8 mouse cellular contexts compared by ENCODE assay signal in the genomic region with DNA sequence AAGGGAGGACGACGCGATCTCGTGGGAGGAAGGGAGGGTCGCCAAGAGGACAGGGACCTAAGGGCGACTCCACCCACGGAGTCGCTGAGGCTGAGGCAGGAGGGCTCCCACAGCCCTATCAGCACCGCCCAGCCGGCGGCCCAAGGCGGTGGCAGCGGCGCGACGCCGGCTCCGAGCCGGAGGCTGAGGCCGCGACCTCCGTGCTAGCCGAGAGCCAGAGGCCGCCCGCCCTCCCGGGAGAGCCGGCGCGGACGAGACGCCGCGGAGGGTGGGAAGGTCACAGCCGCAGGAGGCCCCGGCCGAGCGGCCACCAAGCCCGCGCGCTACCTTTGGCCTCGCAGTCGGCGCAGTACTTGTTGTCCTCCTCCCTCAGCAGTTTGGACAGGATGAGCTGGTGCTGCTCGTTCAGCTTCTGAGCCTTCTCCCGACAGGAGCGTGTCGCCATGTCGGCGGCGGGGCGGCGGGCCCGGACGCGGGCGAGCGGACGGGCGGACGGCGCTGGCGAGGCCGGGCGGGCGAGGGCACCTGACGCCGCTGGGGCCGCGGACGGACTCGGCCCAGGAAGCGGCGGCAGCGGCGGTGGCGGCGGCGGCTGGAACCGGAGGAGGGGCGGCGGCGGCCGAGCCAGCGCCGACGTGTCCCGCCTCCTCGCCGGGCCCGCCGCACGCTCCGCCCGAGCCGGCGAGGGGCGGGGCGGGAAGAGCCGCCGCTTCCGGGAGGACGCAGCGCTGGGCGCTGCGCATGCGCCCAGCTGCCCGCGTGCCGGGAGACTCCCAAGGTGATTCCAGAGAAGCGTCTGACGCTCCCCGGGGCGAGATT. TPM values are rescaled to one million over a fixed set of nuclear protein-coding genes. Genes with fewer than 3 reads are reported as not detected.
A peak's percentile ranks its signal among the peaks of the same experiment; 100 is the strongest.
DNase-seq lines count a peak whose midpoint lies in the region; ATAC-seq and TF ChIP-seq lines count a peak whose summit lies in the region.

Gene Smap1, minus strand, starts transcription at position 607 of the 819 bp plus-strand sequence.

- H3K9ac ChIP-seq in MEL (ENCODE audit: control insufficient read depth, low read depth, low read length, poor library complexity, severe bottlenecking), result peak within 1 kb of the TSS; percentile 98
- peak within 1 kb of the TSS; percentile 97 for H3K9ac ChIP-seq in lung, embryonic 15.5 days

- under 1% methylated on average over 82 of the region's 113 CpGs for WGBS in lung, embryonic 15.5 days
- 4% methylated on average over 113 of the region's 113 CpGs for WGBS in olfactory bulb, adult 2 months

- DNase-seq in MEL (ENCODE audit: low read depth, low spot score), result peak; percentile 84
- DNase-seq in cerebellum, adult 9-10 months, result peak; percentile 80
- DNase-seq in layer of hippocampus, adult 8-10 months (ENCODE audit: low spot score in 2 of 2), result peak; percentile 51 to 62
- peak; percentile 50 to 58 for DNase-seq in thymus, adult 18-20 months

- no peaks in the 10 kb centered on the region for H3K9me3 ChIP-seq in MEL (replicated peaks; ENCODE audit: insufficient read depth, low read length)
- H3K9me3 ChIP-seq in lung, embryonic 15.5 days, result peaks cover 4% of the 10 kb centered on the region

- H3K27me3 ChIP-seq in MEL (ENCODE audit: control insufficient read depth in 1 of 2, insufficient read depth in 2 of 2, low read length in 2 of 2), result no peaks in the 10 kb centered on the region
- H3K27me3 ChIP-seq in lung, embryonic 15.5 days, result no peaks in the 10 kb centered on the region

- peak within 1 kb of the TSS; percentile 92 for H3K27ac ChIP-seq in MEL (ENCODE audit: control insufficient read depth, low read depth, low read length)
- H3K27ac ChIP-seq in lung, embryonic 15.5 days, result peak within 1 kb of the TSS; percentile 95
- peak within 1 kb of the TSS; percentile 79 for H3K27ac ChIP-seq in olfactory bulb, adult 2 months (ENCODE audit: insufficient read depth, low read depth, low read length)

- no peak for TF ChIP-seq RAD21 in MEL (IDR thresholded peaks at IDR 0.05; ENCODE audit: low read depth, low read length)

- H3K4me2 ChIP-seq in lung, embryonic 15.5 days, result peak within 1 kb of the TSS; percentile 63

- peaks cover 34% of the 10 kb centered on the region for H3K79me2 ChIP-seq in MEL (ENCODE audit: control insufficient read depth, insufficient read depth, low read length, poor library complexity)

- peak; percentile 91 for ATAC-seq in frontal cortex, adult (ENCODE audit: low TSS enrichment)
- ATAC-seq in hematopoietic stem cell, adult 5-6 weeks (replicated peaks in 1 of 2; ENCODE audit: insufficient read depth in 1 of 2, low FRiP score in 2 of 2, low TSS enrichment in 1 of 2, low read depth in 1 of 2, poor library complexity in 2 of 2, severe bottlenecking in 2 of 2), result peak; percentile 58 to 79
- ATAC-seq in lung, embryonic 15.5 days (ENCODE audit: borderline replicate concordance, extremely low read depth, low FRiP score, low TSS enrichment), result peak; percentile 95

- H3K4me3 ChIP-seq in MEL (ENCODE audit: control insufficient read depth in 1 of 2, insufficient read depth in 1 of 2, low read depth in 2 of 2, low read length in 2 of 2), result peak within 1 kb of the TSS; percentile 64 to 93
- peak within 1 kb of the TSS; percentile 98 for H3K4me3 ChIP-seq in lung, embryonic 15.5 days
- peak within 1 kb of the TSS; percentile 88 for H3K4me3 ChIP-seq in olfactory bulb, adult 2 months (ENCODE audit: insufficient read depth, low read depth, low read length)

- H3K4me1 ChIP-seq in MEL (ENCODE audit: control insufficient read depth in 1 of 2, insufficient read depth in 2 of 2, low read length in 2 of 2), result peaks cover 7 to 26% of the 10 kb centered on the region in 2 experiments
- H3K4me1 ChIP-seq in lung, embryonic 15.5 days, result peaks cover 9% of the 10 kb centered on the region
- H3K4me1 ChIP-seq in olfactory bulb, adult 2 months (ENCODE audit: control insufficient read depth, insufficient read depth, low read length), result no peaks in the 10 kb centered on the region

- TF ChIP-seq CTCF in MEL (IDR thresholded peaks at IDR 0.05 in 2 of 3, conservative IDR thresholded peaks at IDR 0.05 in 1 of 3; ENCODE audit: control insufficient read depth in 1 of 3, insufficient read depth in 1 of 3, low read depth in 2 of 3, low read length in 3 of 3, poor library complexity in 1 of 3, severe bottlenecking in 1 of 3), result no peak
- TF ChIP-seq CTCF in olfactory bulb, adult 2 months (IDR thresholded peaks at IDR 0.05; ENCODE audit: insufficient read depth, low read depth, low read length), result no peak

- peaks cover 0 to 45% of the 10 kb centered on the region in 2 experiments; a peak in 2 of 4 replicates for H3K36me3 ChIP-seq in MEL (ENCODE audit: control insufficient read depth in 1 of 2, insufficient read depth in 2 of 2, low read length in 2 of 2)
- no peaks in the 10 kb centered on the region for H3K36me3 ChIP-seq in lung, embryonic 15.5 days

- TF ChIP-seq POLR2A in MEL (IDR thresholded peaks at IDR 0.05; ENCODE audit: control insufficient read depth in 1 of 2, insufficient read depth in 1 of 2, low read depth in 1 of 2, low read length in 2 of 2, poor library complexity in 1 of 2), result peak; percentile 47 to 79; a peak in 3 of 4 replicates
- peak; percentile 71 for TF ChIP-seq POLR2A in olfactory bulb, adult 2 months (IDR thresholded peaks at IDR 0.05; ENCODE audit: insufficient read depth, low read depth, low read length)

- no peak for TF ChIP-seq EP300 in MEL (IDR thresholded peaks at IDR 0.05; ENCODE audit: low read depth in 1 of 2, low read length in 2 of 2)

TF ChIP-seq in MEL, 35 proteins besides CTCF, POLR2A, EP300 and RAD21:
- TF ChIP-seq SIN3A (IDR thresholded peaks at IDR 0.05; ENCODE audit: low read length) (no peak), NELFE (IDR thresholded peaks at IDR 0.05; ENCODE audit: low read depth, low read length) (peak; percentile 73), NRF1 (IDR thresholded peaks at IDR 0.05; ENCODE audit: insufficient read depth, low read depth, low read length, poor library complexity, severe bottlenecking) (peak; percentile 86), BHLHE40 (IDR thresholded peaks at IDR 0.05; ENCODE audit: borderline replicate concordance, low read depth, low read length) (no peak), MYC (IDR thresholded peaks at IDR 0.05; ENCODE audit: low read depth, low read length) (0 out of 2 replicates have a peak, but pooled peaks have one; percentile 22), MAZ (IDR thresholded peaks at IDR 0.05; ENCODE audit: low read depth, low read length) (no peak), ELF1 (IDR thresholded peaks at IDR 0.05; ENCODE audit: low read depth, low read length) (peak; percentile 90), CHD1 (IDR thresholded peaks at IDR 0.05; ENCODE audit: low read depth, low read length) (0 out of 2 replicates have a peak, but pooled peaks have one; percentile 1), MAX (IDR thresholded peaks at IDR 0.05; ENCODE audit: low read length) (peak; percentile 89), E2F4 (IDR thresholded peaks at IDR 0.05; ENCODE audit: borderline replicate concordance, low read depth, low read length) (no peak), TAL1 (IDR thresholded peaks at IDR 0.05; ENCODE audit: low read length) (peak; percentile 78), JUND (IDR thresholded peaks at IDR 0.05; ENCODE audit: low read depth, low read length) (no peak), ZKSCAN1 (IDR thresholded peaks at IDR 0.05; ENCODE audit: low read depth, low read length) (no peak), SMC3 (IDR thresholded peaks at IDR 0.05; ENCODE audit: low read depth, low read length) (no peak), UBTF (IDR thresholded peaks at IDR 0.05; ENCODE audit: borderline replicate concordance, insufficient read depth, low read depth, low read length) (peak; percentile 80; the same call in 1 of the 2 replicates), TCF12 (IDR thresholded peaks at IDR 0.05; ENCODE audit: low read depth, low read length) (no peak), MXI1 (IDR thresholded peaks at IDR 0.05; ENCODE audit: low read depth, low read length) (no peak), POLR2AphosphoS2 (IDR thresholded peaks at IDR 0.05; ENCODE audit: low read length) (0 out of 2 replicates have a peak, but pooled peaks have one; percentile 37), HCFC1 (IDR thresholded peaks at IDR 0.05; ENCODE audit: low read depth, low read length) (peak; percentile 57; the same call in 1 of the 2 replicates)

RNA-seq across cellular contexts. Expression of gene Smap1, which starts in this region (rescaled TPM):
- 27.2 and 34.0 TPM in 2 replicates for total RNA-seq in MEL (2012; rRNA removed)
- 100 to 1,000 TPM in 1 of 2 experiments, 10 to 100 TPM in 1; 86.4 to 128 TPM for polyA plus RNA-seq in MEL (2012; ENCODE audit: insufficient read depth in 1 of 2, insufficient read length in 2 of 2, low read depth in 1 of 2, low replicate concordance in 2 of 2, missing spikeins in 1 of 2)
- 38.5 and 47.2 TPM in 2 replicates for total RNA-seq in hematopoietic stem cell, adult 5-6 weeks (2017)
- total RNA-seq in layer of hippocampus, adult 8-10 months (2022), result 100 to 1,000 TPM; 121 to 138 (median 131) TPM
- 40.5 and 43.0 TPM in 2 replicates for polyA plus RNA-seq in lung, embryonic 15.5 days (2015; fragmentation: Nextera tagmentation; extraction: Ambion mirVana)
- polyA plus RNA-seq in olfactory bulb, adult 2 months (2012; ENCODE audit: insufficient read depth, insufficient read length, low replicate concordance, missing spikeins), result not detected in 2 replicates

Comparison
In these comparisons a context has a peak if more than half of its experiments do, and no peak if none do; other contexts are left out.
1. Peak in every context shown above with its lines: DNase-seq, ATAC-seq, H3K4me3 ChIP-seq and H3K27ac ChIP-seq.